ENCODE assay signal across 8 mouse cellular contexts in the genomic region with DNA sequence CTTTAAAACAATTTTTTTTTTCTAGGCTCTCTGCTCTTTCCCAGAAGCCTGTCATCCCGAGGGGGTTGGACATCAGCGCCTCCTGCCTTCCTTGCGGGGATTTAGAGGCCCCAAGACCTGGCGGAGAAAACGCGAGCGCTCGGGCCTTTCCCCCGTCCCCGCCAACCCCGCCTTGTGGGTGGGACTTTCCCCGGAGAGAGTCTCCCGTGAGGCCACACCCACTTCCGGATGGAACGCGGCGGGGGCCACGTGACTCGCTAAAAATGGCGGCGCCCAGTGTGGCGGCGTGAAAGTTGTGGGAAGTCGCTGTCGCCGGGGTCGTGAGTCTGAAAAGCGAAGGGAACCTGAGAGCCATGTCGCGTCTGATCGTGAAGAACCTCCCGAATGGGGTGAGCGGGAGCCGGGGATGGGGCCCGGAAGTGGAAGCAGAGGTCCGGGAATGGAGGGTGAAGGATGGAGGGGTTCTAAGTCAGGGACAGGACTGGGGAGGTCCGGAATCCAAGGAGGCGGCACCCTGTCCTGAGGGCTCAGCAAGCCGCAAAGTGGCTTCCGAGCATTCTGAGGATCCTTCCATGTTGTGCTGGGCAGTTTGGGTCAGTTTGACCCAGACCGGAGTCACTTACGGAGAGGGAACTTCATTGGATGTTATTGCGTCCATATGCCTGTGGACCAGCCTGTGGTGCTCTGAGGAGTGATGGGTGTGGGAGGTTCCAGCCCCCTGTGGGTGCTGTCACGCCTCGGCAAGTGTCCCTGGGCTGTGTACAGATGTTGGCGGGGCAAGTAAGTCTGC. TPM values are rescaled to one million over a fixed set of nuclear protein-coding genes. Genes with fewer than 3 reads are reported as not detected.
DNase-seq lines count a peak whose midpoint lies in the region; ATAC-seq and TF ChIP-seq lines count a peak whose summit lies in the region.

Gene Rbm19, plus strand, starts transcription at position 205 of the 790 bp plus-strand sequence.

- peak; percentile 85 for ATAC-seq in heart, embryonic 15.5 days (replicated peaks; ENCODE audit: insufficient number of reproducible peaks, insufficient read depth, low FRiP score, low read depth)
- ATAC-seq in liver, embryonic 14.5 days (ENCODE audit: insufficient read depth) = peak; percentile 85
- peak; percentile 83 for ATAC-seq in neural tube, embryonic 11.5 days (ENCODE audit: insufficient read depth, low FRiP score, low TSS enrichment)
- ATAC-seq in stomach, postnatal 0 days (ENCODE audit: low FRiP score, low TSS enrichment) = peak; percentile 91

- WGBS in heart, embryonic 15.5 days = under 1% methylated on average over 46 of the region's 46 CpGs
- under 1% methylated on average over 46 of the region's 46 CpGs for WGBS in liver, embryonic 14.5 days (ENCODE audit: insufficient replicate concordance)
- under 1% methylated on average over 46 of the region's 46 CpGs for WGBS in neural tube, embryonic 11.5 days
- 1% methylated on average over 46 of the region's 46 CpGs for WGBS in stomach, postnatal 0 days

- TF ChIP-seq EP300 in liver, embryonic 14.5 days (IDR thresholded peaks at IDR 0.05; ENCODE audit: low read depth) = no peak
- peak; percentile 53 for TF ChIP-seq EP300 in stomach, postnatal 0 days (optimal IDR thresholded peaks at IDR 0.05)

- H3K36me3 ChIP-seq in heart, embryonic 15.5 days = peaks cover 28% of the 10 kb centered on the region
- peaks cover 3% of the 10 kb centered on the region; the same call in 1 of the 2 replicates for H3K36me3 ChIP-seq in liver, embryonic 14.5 days (replicated peaks; ENCODE audit: control insufficient read depth, insufficient read depth, low read depth)
- peaks cover 4% of the 10 kb centered on the region for H3K36me3 ChIP-seq in neural tube, embryonic 11.5 days (ENCODE audit: control insufficient read depth, insufficient read depth, low read length)
- peaks cover 6% of the 10 kb centered on the region; the same call in 1 of the 2 replicates for H3K36me3 ChIP-seq in stomach, postnatal 0 days (ENCODE audit: control insufficient read depth, insufficient read depth, low read length)

- H3K27ac ChIP-seq in brown adipose tissue, adult 24 weeks (replicated peaks; ENCODE audit: low read depth, low read length) = no peak within 1 kb of the TSS
- H3K27ac ChIP-seq in heart, embryonic 15.5 days = no peak within 1 kb of the TSS
- H3K27ac ChIP-seq in liver, embryonic 14.5 days = no peak within 1 kb of the TSS
- H3K27ac ChIP-seq in neural tube, embryonic 11.5 days (ENCODE audit: low read depth, low read length) = no peak within 1 kb of the TSS
- H3K27ac ChIP-seq in stomach, postnatal 0 days (replicated peaks) = no peak within 1 kb of the TSS

- H3K4me1 ChIP-seq in brown adipose tissue, adult 24 weeks (ENCODE audit: control insufficient read depth, insufficient read depth, insufficient read length, low read length) = peaks cover 5% of the 10 kb centered on the region
- peaks cover 6% of the 10 kb centered on the region for H3K4me1 ChIP-seq in heart, embryonic 15.5 days (replicated peaks)
- H3K4me1 ChIP-seq in liver, embryonic 14.5 days (replicated peaks; ENCODE audit: control insufficient read depth in 2 of 2, insufficient read depth in 2 of 2, low read length in 1 of 2) = peaks cover 7% of the 10 kb centered on the region in 2 experiments
- no peaks in the 10 kb centered on the region for H3K4me1 ChIP-seq in neural tube, embryonic 11.5 days (ENCODE audit: control insufficient read depth, insufficient read depth, low read length)
- peaks cover 2% of the 10 kb centered on the region; the same call in 1 of the 2 replicates for H3K4me1 ChIP-seq in stomach, postnatal 0 days (replicated peaks; ENCODE audit: control insufficient read depth, insufficient read depth)

- H3K27me3 ChIP-seq in heart, embryonic 15.5 days = no peaks in the 10 kb centered on the region
- H3K27me3 ChIP-seq in liver, embryonic 14.5 days (ENCODE audit: control insufficient read depth, insufficient read depth, low read length) = no peaks in the 10 kb centered on the region
- no peaks in the 10 kb centered on the region for H3K27me3 ChIP-seq in neural tube, embryonic 11.5 days (ENCODE audit: control insufficient read depth, insufficient read depth, low read length)
- no peaks in the 10 kb centered on the region for H3K27me3 ChIP-seq in stomach, postnatal 0 days (ENCODE audit: control insufficient read depth, insufficient read depth, low read length)

- peak; percentile 50 for TF ChIP-seq CTCF in liver, embryonic 14.5 days (IDR thresholded peaks at IDR 0.05; ENCODE audit: low read depth)
- TF ChIP-seq CTCF in stomach, postnatal 0 days (IDR thresholded peaks at IDR 0.05; ENCODE audit: low read depth) = peak; percentile 64

- no peaks in the 10 kb centered on the region for H3K9me3 ChIP-seq in heart, embryonic 15.5 days (replicated peaks)
- H3K9me3 ChIP-seq in liver, embryonic 14.5 days (ENCODE audit: control insufficient read depth, low read length) = no peaks in the 10 kb centered on the region
- no peaks in the 10 kb centered on the region for H3K9me3 ChIP-seq in neural tube, embryonic 11.5 days (ENCODE audit: control insufficient read depth, low read length)
- no peaks in the 10 kb centered on the region for H3K9me3 ChIP-seq in stomach, postnatal 0 days (ENCODE audit: control insufficient read depth, low read length)

- H3K9ac ChIP-seq in heart, embryonic 15.5 days = peak within 1 kb of the TSS; percentile 64
- H3K9ac ChIP-seq in liver, embryonic 14.5 days (replicated peaks) = peak within 1 kb of the TSS; percentile 74
- H3K9ac ChIP-seq in neural tube, embryonic 11.5 days (ENCODE audit: low read length) = peak within 1 kb of the TSS; percentile 70
- H3K9ac ChIP-seq in stomach, postnatal 0 days (ENCODE audit: low read length) = peak within 1 kb of the TSS; percentile 75

- H3K4me2 ChIP-seq in heart, embryonic 15.5 days = peak within 1 kb of the TSS; percentile 90
- H3K4me2 ChIP-seq in liver, embryonic 14.5 days (ENCODE audit: low read depth) = peak within 1 kb of the TSS; percentile 90
- H3K4me2 ChIP-seq in neural tube, embryonic 11.5 days (ENCODE audit: low read depth) = peak within 1 kb of the TSS; percentile 86
- peak within 1 kb of the TSS; percentile 89 for H3K4me2 ChIP-seq in stomach, postnatal 0 days (replicated peaks; ENCODE audit: low read depth)

- DNase-seq in CD4-positive, CD25-positive, alpha-beta regulatory T cell, adult 2 months (ENCODE audit: low read depth, low spot score) = peak; percentile 96
- DNase-seq in fibroblast of lung, adult 2 months (ENCODE audit: low read depth) = peak; percentile 64
- peak; percentile 95 for DNase-seq in kidney, postnatal 25 days
- peak; percentile 81 to 87 (median 84) for DNase-seq in liver, embryonic 14.5 days (ENCODE audit: low read depth in 3 of 3, low spot score in 3 of 3)
- peak; percentile 95 for DNase-seq in neural tube, embryonic 11.5 days (ENCODE audit: low spot score)
- peak; percentile 94 for DNase-seq in stomach, postnatal 0 days (ENCODE audit: low spot score)

- H3K4me3 ChIP-seq in brown adipose tissue, adult 24 weeks (ENCODE audit: insufficient read depth, low read depth, low read length) = peak within 1 kb of the TSS; percentile 95
- peak within 1 kb of the TSS; percentile 74 for H3K4me3 ChIP-seq in heart, embryonic 15.5 days
- peak within 1 kb of the TSS; percentile 87 to 98 for H3K4me3 ChIP-seq in liver, embryonic 14.5 days (ENCODE audit: insufficient read depth in 1 of 2, low read depth in 2 of 2, low read length in 2 of 2)
- peak within 1 kb of the TSS; percentile 60 for H3K4me3 ChIP-seq in neural tube, embryonic 11.5 days (ENCODE audit: low read depth, low read length)
- H3K4me3 ChIP-seq in stomach, postnatal 0 days (ENCODE audit: low read depth, low read length) = peak within 1 kb of the TSS; percentile 77

RNA-seq across cellular contexts. Expression of gene Rbm19, which starts in this region (rescaled TPM):
- polyA plus RNA-seq in brown adipose tissue, adult 24 weeks (2012; ENCODE audit: insufficient read depth, insufficient read length, missing spikeins) = 4.6 and 5.8 TPM in 2 replicates
- polyA plus RNA-seq in heart, embryonic 15.5 days (2015; fragmentation: Nextera tagmentation; extraction: Ambion mirVana) = 12.3 and 14.9 TPM in 2 replicates
- 6.7 and 6.8 TPM in 2 replicates for polyA plus RNA-seq in liver, embryonic 14.5 days (2012; rRNA removed)
- polyA plus RNA-seq in liver, embryonic 14.5 days (2014; fragmentation: Nextera tagmentation; extraction: Ambion mirVana) = 10.9 and 11.1 TPM in 2 replicates
- polyA plus RNA-seq in neural tube, embryonic 11.5 days (2014; fragmentation: Nextera tagmentation; extraction: Ambion mirVana) = 22.2 and 24.4 TPM in 2 replicates
- 9.4 and 10.8 TPM in 2 replicates for polyA plus RNA-seq in stomach, postnatal 0 days (2015; fragmentation: Nextera tagmentation; extraction: Ambion mirVana)
